40 mouse cellular contexts compared by ENCODE assay signal in the genomic region with DNA sequence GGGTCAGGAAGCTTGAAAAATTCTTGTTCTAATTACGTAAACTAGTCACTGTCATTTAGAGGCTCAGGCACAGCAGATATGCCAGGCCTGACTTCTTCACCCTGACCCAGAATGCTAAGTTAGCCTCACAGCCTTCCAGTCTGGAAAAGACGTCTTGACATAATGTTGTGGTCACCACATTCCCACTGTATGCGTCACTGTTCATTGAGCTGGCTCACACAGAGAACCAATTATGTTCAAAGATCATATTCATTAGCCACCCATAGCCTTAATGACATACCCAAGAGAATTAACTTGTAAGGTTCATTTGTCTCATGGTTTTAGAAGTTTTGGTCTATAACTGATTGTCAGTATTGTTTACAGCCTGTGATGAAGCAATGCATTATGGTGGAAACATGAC. TPM values are rescaled to one million over a fixed set of nuclear protein-coding genes. Genes with fewer than 3 reads are reported as not detected.
"Had no signal": no experiment of that assay in that cellular context is flagged by ENCODE, and none has a peak within 500 bp of the region (broad histone marks: within the 10 kb centered on the region; RNA-seq: fewer than 3 reads in every experiment).

No protein-coding gene starts in this region.

- H3K9me3 ChIP-seq: intestine, embryonic 15.5 days had no signal

- H3K4me3 ChIP-seq: gastrocnemius, adult 2 months; heart, adult 2 months; heart, embryonic 13.5 days; heart, embryonic 15.5 days; hindbrain, embryonic 10.5 days; hindbrain, embryonic 12.5 days; intestine, embryonic 15.5 days; kidney, embryonic 15.5 days; limb, embryonic 13.5 days; limb, embryonic 15.5 days; liver, embryonic 12.5 days had no signal

- H3K9ac ChIP-seq: heart, embryonic 13.5 days; heart, embryonic 15.5 days; hindbrain, embryonic 12.5 days; hindbrain, embryonic 14.5 days; intestine, embryonic 15.5 days; kidney, embryonic 15.5 days; limb, embryonic 13.5 days; limb, embryonic 15.5 days; liver, embryonic 12.5 days; liver, embryonic 14.5 days had no signal

- DNase-seq: gastrocnemius, adult 2 months; gastrocnemius, postnatal 10 days; gastrocnemius, postnatal 25 days; heart, adult 2 months; heart, postnatal 14 days; heart, postnatal 36 days; kidney, adult 18-20 months; kidney, adult 8-10 months; kidney, postnatal 14 days; kidney, postnatal 36 days; layer of hippocampus, adult 9-11 months; layer of hippocampus, postnatal 36 days; left cerebral cortex, postnatal 4 days had no signal

- H3K4me1 ChIP-seq: heart, embryonic 13.5 days; heart, embryonic 15.5 days; hindbrain, embryonic 10.5 days; hindbrain, embryonic 12.5 days; intestine, embryonic 15.5 days; kidney, embryonic 15.5 days; limb, embryonic 13.5 days; limb, embryonic 15.5 days; liver, embryonic 12.5 days had no signal

- H3K27me3 ChIP-seq: heart, embryonic 13.5 days; heart, embryonic 15.5 days; hindbrain, embryonic 12.5 days; intestine, embryonic 15.5 days; kidney, embryonic 15.5 days; limb, embryonic 13.5 days; limb, embryonic 15.5 days; liver, embryonic 12.5 days had no signal

- H3K4me2 ChIP-seq: heart, embryonic 11.5 days; heart, embryonic 13.5 days; heart, embryonic 15.5 days; hindbrain, embryonic 12.5 days; hindbrain, embryonic 14.5 days; intestine, embryonic 15.5 days; kidney, embryonic 15.5 days; limb, embryonic 13.5 days; limb, embryonic 15.5 days; liver, embryonic 12.5 days had no signal

- H3K27ac ChIP-seq: gastrocnemius, adult 2 months; heart, adult 2 months; heart, embryonic 13.5 days; heart, embryonic 15.5 days; hindbrain, embryonic 10.5 days; hindbrain, embryonic 12.5 days; hindbrain, embryonic 14.5 days; intestine, embryonic 15.5 days; kidney, embryonic 15.5 days; kidney, postnatal 0 days; limb, embryonic 13.5 days; limb, embryonic 15.5 days; liver, embryonic 12.5 days; liver, embryonic 14.5 days had no signal

- ATAC-seq: hindbrain, embryonic 16.5 days; inflammation-experienced regulatory T-cells, adult 6 months; intestine, embryonic 15.5 days; intestine, postnatal 0 days; liver, embryonic 12.5 days had no signal

- H3K36me3 ChIP-seq: heart, embryonic 13.5 days; heart, embryonic 15.5 days; hindbrain, embryonic 10.5 days; hindbrain, embryonic 12.5 days; intestine, embryonic 15.5 days; kidney, embryonic 15.5 days; limb, embryonic 13.5 days; limb, embryonic 15.5 days; liver, embryonic 12.5 days had no signal

RNA-seq across cellular contexts. Expression of a gene that starts 5.4 kb away (rescaled TPM):
- total RNA-seq: gastrocnemius, adult 2 months; gastrocnemius, postnatal 10 days; gastrocnemius, postnatal 25 days; gastrocnemius, postnatal 4 days; granulocyte monocyte progenitor cell, adult 5-6 weeks; heart, adult 2 months; heart, postnatal 14 days; heart, postnatal 36 days; layer of hippocampus, adult 18-20 months; layer of hippocampus, adult 8-10 months; layer of hippocampus, postnatal 14 days; layer of hippocampus, postnatal 36 days; left cerebral cortex, adult 18-20 months; left cerebral cortex, postnatal 25 days; left cerebral cortex, postnatal 4 days; liver, adult 2 months had no signal
- polyA plus RNA-seq: heart, adult 2 months; heart, embryonic 11.5 days; heart, embryonic 13.5 days; heart, embryonic 15.5 days; heart, postnatal 0 days; hindbrain, embryonic 10.5 days; hindbrain, embryonic 12.5 days; hindbrain, embryonic 14.5 days; hindbrain, embryonic 16.5 days; inflammation-experienced regulatory T-cells, adult 6 months; intestine, embryonic 15.5 days; intestine, postnatal 0 days; kidney, embryonic 15.5 days; kidney, postnatal 0 days; large intestine, adult 2 months; limb, embryonic 11.5 days; limb, embryonic 13.5 days; limb, embryonic 15.5 days; liver, adult 2 months; liver, embryonic 12.5 days; liver, embryonic 14.5 days had no signal
